Mouse (Mus musculus) embryonic fibroblast, embryonic 13.5 days (primary cell): ENCODE measurements around the gene Pde5a.

Experiments used
- CTCF ChIP-seq: IDR thresholded peaks from 2 replicates; pipeline ENCODE4 v1.5.1; 2011; ENCODE audit warnings: mild to moderate bottlenecking, control low read depth, low read length, moderate library complexity, borderline replicate concordance; ENCODE audit not compliant: insufficient read depth
- POLR2A ChIP-seq: IDR thresholded peaks from 2 replicates; pipeline ENCODE4 v1.6.1; 2011; ENCODE audit warnings: low read depth, mild to moderate bottlenecking, control low read depth, low read length, moderate library complexity

- TF ChIP-seq CTCF (no peak), POLR2A (no peak)
Observed at GRCm38 (mm10) chr3:122695870-122696269, 32.9 kb upstream of the Pde5a start.
